Mouse (Mus musculus): Measurements from ENCODE around the gene Rab5a.
A peak's percentile ranks its signal among the peaks of the same experiment; 100 is the strongest.
"Not testable (repeated sequence)": the region's sequence is repeated elsewhere in the genome, so short reads cannot be mapped to it uniquely, and the experiment has no call there.

Rab5a gene

GRCm38 (mm10) chr17:53478858-53479603, at the start of gene Rab5a:
Gene Rab5a, plus strand, starts transcription at chr17:53479234.
- DNase-seq (ENCODE audit: low spot score) = peak; percentile 99

GRCm38 (mm10) chr17:53456152-53456551, 22.9 kb upstream of the Rab5a start:
- no peak for DNase-seq (ENCODE audit: low spot score)

- no peak for DNase-seq (ENCODE audit: low spot score)
These were observed 22.3 kb upstream of the Rab5a start for GRCm38 (mm10) chr17:53456742-53457141.

- peak; percentile 73 for DNase-seq (ENCODE audit: low spot score)
These were observed 16.2 kb upstream of the Rab5a start, which contains the start of gene Efhb for GRCm38 (mm10) chr17:53462603-53463495. Gene Efhb, minus strand, starts transcription at chr17:53463321.

GRCm38 (mm10) chr17:53463496-53463840, 15.6 kb upstream of the Rab5a start:
- no peak for DNase-seq (ENCODE audit: low spot score)

GRCm38 (mm10) chr17:53465569-53465968, 13.5 kb upstream of the Rab5a start:
- DNase-seq (ENCODE audit: low spot score) = no peak

GRCm38 (mm10) chr17:53468697-53469096, 10.3 kb upstream of the Rab5a start:
- no peak for DNase-seq (ENCODE audit: low spot score)

GRCm38 (mm10) chr17:53478066-53478857, 772 bp upstream of the Rab5a start:
- DNase-seq (ENCODE audit: low spot score) = no peak

GRCm38 (mm10) chr17:53479604-53480041, 589 bp downstream of the Rab5a start:
- peak; percentile 66 for DNase-seq (ENCODE audit: low spot score)

GRCm38 (mm10) chr17:53480433-53480832, 1.4 kb downstream of the Rab5a start:
- DNase-seq (ENCODE audit: low spot score) = no peak

- no peak for DNase-seq (ENCODE audit: low spot score)
These were observed 9.4 kb downstream of the Rab5a start for GRCm38 (mm10) chr17:53488291-53489006.

- no peak for DNase-seq (ENCODE audit: low spot score)
These were observed 10.0 kb downstream of the Rab5a start for GRCm38 (mm10) chr17:53489007-53489378.

GRCm38 (mm10) chr17:53502966-53503365, 23.9 kb downstream of the Rab5a start:
- DNase-seq (ENCODE audit: low spot score) = no peak

GRCm38 (mm10) chr17:53512311-53512951, 33.4 kb downstream of the Rab5a start:
- DNase-seq (ENCODE audit: low spot score) = peak; percentile 83

GRCm38 (mm10) chr17:53519364-53519763, 40.3 kb downstream of the Rab5a start:
- DNase-seq (ENCODE audit: low spot score) = no peak

GRCm38 (mm10) chr17:53520509-53520908, 41.5 kb downstream of the Rab5a start:
- no peak for DNase-seq (ENCODE audit: low spot score)

- no peak for DNase-seq (ENCODE audit: low spot score)
These were observed 49.0 kb downstream of the Rab5a start for GRCm38 (mm10) chr17:53528034-53528433.

- DNase-seq (ENCODE audit: low spot score) = no peak
These were observed 52.1 kb downstream of the Rab5a start for GRCm38 (mm10) chr17:53531160-53531559.

GRCm38 (mm10) chr17:53532425-53532824, 53.4 kb downstream of the Rab5a start:
- peak; percentile 60 for DNase-seq (ENCODE audit: low spot score)

- not testable (repeated sequence) for DNase-seq (ENCODE audit: low spot score)
These were observed 60.3 kb downstream of the Rab5a start, which contains the start of gene Pp2d1 for GRCm38 (mm10) chr17:53539351-53539750. Gene Pp2d1, minus strand, starts transcription at chr17:53539451.

GRCm38 (mm10) chr17:53542536-53542935, 63.5 kb downstream of the Rab5a start:
- no peak for DNase-seq (ENCODE audit: low spot score)
